Mouse (Mus musculus): Measurements from ENCODE around the gene Tlcd1.
"Not testable (repeated sequence)": the region's sequence is repeated elsewhere in the genome, so short reads cannot be mapped to it uniquely, and the experiment has no call there.

Gene Tlcd1

GRCm38 (mm10) chr11:78175771-78176401 is 625 bp upstream of the Tlcd1 start:
- DNase-seq (ENCODE audit: inconsistent age in 2 of 2, low spot score in 1 of 2), result no peak

GRCm38 (mm10) chr11:78176905-78177331 is 407 bp downstream of the Tlcd1 start:
- no peak for DNase-seq (ENCODE audit: inconsistent age in 2 of 2, low spot score in 1 of 2)

- peak in 1 of 2 experiments; percentile 60 for DNase-seq (ENCODE audit: inconsistent age in 2 of 2, low spot score in 1 of 2)
These were observed 926 bp downstream of the Tlcd1 start for GRCm38 (mm10) chr11:78177437-78177836.

GRCm38 (mm10) chr11:78177903-78178858 is 1.7 kb downstream of the Tlcd1 start:
- DNase-seq (ENCODE audit: inconsistent age in 2 of 2, low spot score in 1 of 2), result peak; percentile 97 to 99

- peak; percentile 80 to 91 for DNase-seq (ENCODE audit: inconsistent age in 2 of 2, low spot score in 1 of 2)
These were observed 2.4 kb downstream of the Tlcd1 start for GRCm38 (mm10) chr11:78178859-78179437.

GRCm38 (mm10) chr11:78179438-78179999 is 3.0 kb downstream of the Tlcd1 start:
- peak in 1 of 2 experiments; percentile 14 for DNase-seq (ENCODE audit: inconsistent age in 2 of 2, low spot score in 1 of 2)

GRCm38 (mm10) chr11:78180081-78180761 is 3.7 kb downstream of the Tlcd1 start:
- peak; percentile 17 to 52 for DNase-seq (ENCODE audit: inconsistent age in 2 of 2, low spot score in 1 of 2)

- DNase-seq (ENCODE audit: inconsistent age in 2 of 2, low spot score in 1 of 2), result peak; percentile 23 to 73
These were observed 5.4 kb downstream of the Tlcd1 start for GRCm38 (mm10) chr11:78181830-78182357.

- no peak for DNase-seq (ENCODE audit: inconsistent age in 2 of 2, low spot score in 1 of 2)
These were observed 5.9 kb downstream of the Tlcd1 start for GRCm38 (mm10) chr11:78182450-78182849.

- peak; percentile 87 to 97 for DNase-seq (ENCODE audit: inconsistent age in 2 of 2, low spot score in 1 of 2)
These were observed 6.7 kb downstream of the Tlcd1 start, which contains the start of gene Rpl23a for GRCm38 (mm10) chr11:78182961-78183844. Gene Rpl23a, minus strand, starts transcription at chr11:78183584.

- peak; percentile 30 to 66 for DNase-seq (ENCODE audit: inconsistent age in 2 of 2, low spot score in 1 of 2)
These were observed 7.5 kb downstream of the Tlcd1 start for GRCm38 (mm10) chr11:78183884-78184514.

GRCm38 (mm10) chr11:78184702-78185101 is 8.2 kb downstream of the Tlcd1 start:
- DNase-seq (ENCODE audit: inconsistent age in 2 of 2, low spot score in 1 of 2), result not testable (repeated sequence)

- peak; percentile 83 to 93 for DNase-seq (ENCODE audit: inconsistent age in 2 of 2, low spot score in 1 of 2)
These were observed 12.1 kb downstream of the Tlcd1 start, which contains the start of gene Rab34 for GRCm38 (mm10) chr11:78188331-78189233. Gene Rab34, plus strand, starts transcription at chr11:78188430.

GRCm38 (mm10) chr11:78189234-78190040 is 12.9 kb downstream of the Tlcd1 start:
- DNase-seq (ENCODE audit: inconsistent age in 2 of 2, low spot score in 1 of 2), result peak; percentile 79 to 88

GRCm38 (mm10) chr11:78190041-78190440 is 13.5 kb downstream of the Tlcd1 start:
- peak in 1 of 2 experiments; percentile 43 for DNase-seq (ENCODE audit: inconsistent age in 2 of 2, low spot score in 1 of 2)

- DNase-seq (ENCODE audit: inconsistent age in 2 of 2, low spot score in 1 of 2), result no peak
These were observed 16.6 kb downstream of the Tlcd1 start, which contains the start of gene Proca1 for GRCm38 (mm10) chr11:78193113-78193512. Gene Proca1, plus strand, starts transcription at chr11:78193392.

Data from adrenal gland, adult (tissue).